In genomic region chr2:164948962-164949361, GRCm38 (mm10) we compare ENCODE assay signal across 8 mouse cellular contexts. TPM values are rescaled to one million over a fixed set of nuclear protein-coding genes. Genes with fewer than 3 reads are reported as not detected.
DNase-seq lines count a peak whose midpoint lies in the region; ATAC-seq lines count a peak whose summit lies in the region.
"Had no signal": no experiment of that assay in that cellular context is flagged by ENCODE, and none has a peak within 500 bp of the region (broad histone marks: within the 10 kb centered on the region; RNA-seq: fewer than 3 reads in every experiment).

No protein-coding gene starts in this region.

- no peak overlapping the region for H3K9ac ChIP-seq in forebrain, embryonic 16.5 days (replicated peaks; ENCODE audit: low read depth, low read length)
- H3K9ac ChIP-seq in liver, embryonic 13.5 days = no peak overlapping the region

- H3K36me3 ChIP-seq in megakaryocyte, embryonic 14.5 days (replicated peaks; ENCODE audit: low read length) = no peaks in the 10 kb centered on the region
- H3K36me3 ChIP-seq in forebrain, embryonic 16.5 days (ENCODE audit: control insufficient read depth, insufficient read depth) = no peaks in the 10 kb centered on the region
- H3K36me3 ChIP-seq in liver, embryonic 13.5 days = no peaks in the 10 kb centered on the region

- ATAC-seq in megakaryocyte, adult 5-6 weeks (ENCODE audit: poor library complexity, severe bottlenecking) = no peak
- ATAC-seq in forebrain, embryonic 16.5 days = no peak
- ATAC-seq in liver, embryonic 13.5 days (ENCODE audit: low read depth) = no peak

- no peak for DNase-seq in liver, embryonic 13.5 days
- no peak for DNase-seq in cerebellum, postnatal 25 days
- DNase-seq in left cerebral cortex, adult 18-20 months (ENCODE audit: low spot score in 2 of 2) = no peak
- DNase-seq in left cerebral cortex, postnatal 36 days (ENCODE audit: low spot score in 2 of 2) = no peak
- DNase-seq: kidney, postnatal 14 days had no signal

- peaks cover 99% of the 10 kb centered on the region for H3K27me3 ChIP-seq in megakaryocyte, embryonic 14.5 days (replicated peaks)
- H3K27me3 ChIP-seq in forebrain, embryonic 16.5 days (replicated peaks; ENCODE audit: control insufficient read depth, insufficient read depth, low read length) = peaks cover 48% of the 10 kb centered on the region
- peaks cover 96% of the 10 kb centered on the region for H3K27me3 ChIP-seq in liver, embryonic 13.5 days

- H3K4me3 ChIP-seq in megakaryocyte, embryonic 14.5 days (replicated peaks) = peak overlapping the region; percentile 82
- peak overlapping the region; percentile 22 for H3K4me3 ChIP-seq in forebrain, embryonic 16.5 days (replicated peaks; ENCODE audit: low read length)
- H3K4me3 ChIP-seq in liver, embryonic 13.5 days (replicated peaks) = no peak overlapping the region

- peaks cover 30% of the 10 kb centered on the region for H3K9me3 ChIP-seq in megakaryocyte, embryonic 14.5 days
- H3K9me3 ChIP-seq in forebrain, embryonic 16.5 days (ENCODE audit: control insufficient read depth, low read length) = no peaks in the 10 kb centered on the region
- 0 out of 2 replicates have a peak, but pooled peaks cover 4% of the 10 kb centered on the region for H3K9me3 ChIP-seq in liver, embryonic 13.5 days (replicated peaks)

- peaks cover 64% of the 10 kb centered on the region for H3K4me1 ChIP-seq in megakaryocyte, embryonic 14.5 days
- peaks cover 4% of the 10 kb centered on the region for H3K4me1 ChIP-seq in forebrain, embryonic 16.5 days (replicated peaks; ENCODE audit: control insufficient read depth, insufficient read depth, low read length)
- peaks cover 15% of the 10 kb centered on the region for H3K4me1 ChIP-seq in liver, embryonic 13.5 days (replicated peaks)

- 6% methylated on average over 25 of the region's 25 CpGs for WGBS in forebrain, embryonic 16.5 days
- WGBS in liver, embryonic 13.5 days (ENCODE audit: insufficient replicate concordance) = 9% methylated on average over 25 of the region's 25 CpGs

- intact Hi-C loops in left cerebral cortex, postnatal 36 days (cut with DNase I) = no loop called here

- peak overlapping the region; percentile 27 for H3K4me2 ChIP-seq in forebrain, embryonic 16.5 days (ENCODE audit: low read length)
- H3K4me2 ChIP-seq in liver, embryonic 13.5 days = peak overlapping the region; percentile 23; the same call in 1 of the 2 replicates

- no peak overlapping the region for H3K27ac ChIP-seq in forebrain, embryonic 16.5 days (ENCODE audit: low read length)
- H3K27ac ChIP-seq in liver, embryonic 13.5 days = no peak overlapping the region

RNA-seq across cellular contexts. Expression of gene Mmp9, which starts 8.4 kb away (rescaled TPM):
- polyA plus RNA-seq in megakaryocyte, embryonic 14.5 days (2012; ENCODE audit: insufficient read depth, low replicate concordance) = 2.4 TPM in 1 of 2 replicates, not detected in the other
- total RNA-seq in megakaryocyte, adult 5-6 weeks (2015) = 326 and 367 TPM in 2 replicates
- total RNA-seq in megakaryocyte, adult 5-6 weeks (2017) = 217 and 317 TPM in 2 replicates
- 16.9 and 20.6 TPM in 2 replicates for polyA plus RNA-seq in forebrain, embryonic 16.5 days (2015; fragmentation: Nextera tagmentation; extraction: Ambion mirVana)
- polyA plus RNA-seq in liver, embryonic 13.5 days (2015; fragmentation: Nextera tagmentation; extraction: Ambion mirVana) = 1.1 and 1.2 TPM in 2 replicates
- 1 to 10 TPM; 2.0 to 2.1 TPM for total RNA-seq in left cerebral cortex, adult 18-20 months (2021)
- 1 to 10 TPM; 1.7 to 2.1 TPM for total RNA-seq in left cerebral cortex, postnatal 36 days (2021)

RNA-seq across cellular contexts. Expression of gene Slc12a5, which starts 11.6 kb away (rescaled TPM):
- 0.47 and 0.89 TPM in 2 replicates for polyA plus RNA-seq in megakaryocyte, embryonic 14.5 days (2012; ENCODE audit: insufficient read depth, low replicate concordance)
- total RNA-seq in megakaryocyte, adult 5-6 weeks (2015) = 0.91 and 1.3 TPM in 2 replicates
- 0.48 and 0.89 TPM in 2 replicates for total RNA-seq in megakaryocyte, adult 5-6 weeks (2017)
- polyA plus RNA-seq in forebrain, embryonic 16.5 days (2015; fragmentation: Nextera tagmentation; extraction: Ambion mirVana) = 13.1 and 22.4 TPM in 2 replicates
- polyA plus RNA-seq in liver, embryonic 13.5 days (2015; fragmentation: Nextera tagmentation; extraction: Ambion mirVana) = 0.17 and 0.18 TPM in 2 replicates
- total RNA-seq in left cerebral cortex, adult 18-20 months (2021) = 100 to 1,000 TPM; 538 to 565 TPM
- 100 to 1,000 TPM; 521 to 559 TPM for total RNA-seq in left cerebral cortex, postnatal 36 days (2021)

RNA-seq across cellular contexts. Expression of gene Zfp335, which starts 37.4 kb away (rescaled TPM):
- polyA plus RNA-seq in megakaryocyte, embryonic 14.5 days (2012; ENCODE audit: insufficient read depth, low replicate concordance) = 21.8 and 45.9 TPM in 2 replicates
- 15.6 and 16.1 TPM in 2 replicates for total RNA-seq in megakaryocyte, adult 5-6 weeks (2015)
- 9.4 and 10.0 TPM in 2 replicates for total RNA-seq in megakaryocyte, adult 5-6 weeks (2017)
- polyA plus RNA-seq in forebrain, embryonic 16.5 days (2015; fragmentation: Nextera tagmentation; extraction: Ambion mirVana) = 16.2 and 19.9 TPM in 2 replicates
- polyA plus RNA-seq in liver, embryonic 13.5 days (2015; fragmentation: Nextera tagmentation; extraction: Ambion mirVana) = 5.4 and 6.1 TPM in 2 replicates
- 10 to 100 TPM; 25.0 to 25.1 TPM for total RNA-seq in left cerebral cortex, adult 18-20 months (2021)
- 10 to 100 TPM; 22.6 to 28.5 TPM for total RNA-seq in left cerebral cortex, postnatal 36 days (2021)

Comparison
In these comparisons a context has a peak if more than half of its experiments do, and no peak if none do; other contexts are left out.
1. RNA of gene Mmp9, which starts 8.4 kb away (total RNA-seq): 217 to 367 TPM in megakaryocyte, adult 5-6 weeks; 2.0 to 2.1 TPM in left cerebral cortex, adult 18-20 months and 1.7 to 2.1 TPM in left cerebral cortex, postnatal 36 days; every median in the first group is over 10 times any median in the second.
2. RNA of gene Slc12a5, which starts 11.6 kb away (total RNA-seq): 538 to 565 TPM in left cerebral cortex, adult 18-20 months and 521 to 559 TPM in left cerebral cortex, postnatal 36 days; 0.48 to 1.3 TPM in megakaryocyte, adult 5-6 weeks; every median in the first group is over 100 times any median in the second.